Mouse (Mus musculus): ENCODE results near the gene Gm960.
A peak's percentile ranks its signal among the peaks of the same experiment; 100 is the strongest.

The Gm960 gene

DNA sequence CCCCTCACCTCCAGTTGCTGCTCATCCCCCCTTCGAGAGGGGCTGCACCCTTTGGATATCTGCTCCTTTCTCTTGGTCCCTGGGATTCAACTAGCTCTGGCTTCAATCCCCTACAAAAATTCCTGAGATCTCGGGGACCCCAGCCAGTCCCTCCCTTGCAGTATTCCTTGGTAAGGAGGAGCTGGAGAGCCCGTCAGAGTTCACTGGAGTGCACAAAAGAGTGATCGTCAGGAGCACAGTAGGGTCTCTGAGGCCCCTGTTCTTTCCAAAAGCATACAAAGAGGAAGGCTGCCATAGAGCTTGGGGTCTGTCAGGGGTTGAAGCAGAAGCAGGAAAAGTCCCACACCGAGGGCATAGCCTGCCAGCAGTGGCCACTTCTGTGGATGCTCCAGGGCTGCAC, 75.7 kb downstream of the Gm960 start:
- DNase-seq = no peak

DNA sequence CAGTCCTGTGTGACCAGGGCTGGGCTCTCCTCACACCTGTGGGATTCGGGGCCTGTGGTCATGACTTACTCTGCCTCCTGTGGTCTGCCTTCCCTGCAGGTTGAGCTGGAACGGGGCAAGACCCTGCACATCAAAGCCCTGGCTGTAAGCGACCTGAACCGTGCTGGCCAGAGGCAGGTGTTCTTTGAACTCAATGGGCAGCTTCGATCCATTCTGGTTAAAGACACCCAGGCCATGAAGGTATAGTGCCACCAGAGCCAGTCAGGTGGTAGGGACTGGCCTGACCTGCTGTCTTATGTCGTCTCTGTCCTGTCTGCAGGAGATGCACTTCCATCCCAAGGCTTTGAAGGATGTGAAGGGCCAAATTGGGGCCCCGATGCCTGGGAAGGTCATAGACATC, 77.7 kb downstream of the Gm960 start:
- DNase-seq = no peak

DNA sequence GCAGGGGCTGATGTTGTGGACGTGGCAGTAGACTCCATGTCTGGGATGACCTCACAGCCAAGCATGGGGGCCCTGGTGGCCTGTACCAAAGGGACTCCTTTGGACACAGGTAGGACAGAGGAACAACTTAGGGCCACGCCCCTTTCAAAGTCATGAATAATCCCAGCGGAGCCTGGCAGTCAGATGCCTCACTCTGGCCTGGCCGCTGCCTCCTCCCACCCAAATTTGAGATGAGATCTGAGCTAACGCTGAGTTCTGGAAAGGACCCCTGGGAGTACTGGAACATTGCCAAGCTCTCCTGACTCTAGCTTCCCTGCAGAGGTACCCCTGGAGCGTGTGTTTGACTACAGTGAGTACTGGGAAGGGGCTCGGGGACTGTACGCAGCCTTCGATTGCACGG, 79.0 kb downstream of the Gm960 start:
- DNase-seq = no peak

DNA sequence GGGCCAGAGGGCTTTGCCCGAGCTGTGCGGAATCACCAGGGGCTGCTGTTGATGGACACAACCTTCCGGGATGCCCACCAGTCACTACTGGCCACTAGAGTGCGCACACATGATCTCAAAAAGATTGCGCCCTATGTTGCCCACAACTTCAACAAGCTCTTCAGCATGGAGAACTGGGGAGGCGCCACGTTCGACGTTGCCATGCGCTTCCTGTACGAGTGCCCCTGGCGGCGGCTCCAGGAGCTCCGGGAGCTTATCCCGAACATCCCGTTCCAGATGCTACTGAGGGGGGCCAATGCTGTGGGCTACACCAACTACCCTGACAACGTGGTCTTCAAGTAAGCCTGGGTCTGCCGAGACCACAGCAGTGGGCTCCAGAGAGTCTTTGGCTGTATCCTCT, 80.3 kb downstream of the Gm960 start:
- DNase-seq = no peak

DNA sequence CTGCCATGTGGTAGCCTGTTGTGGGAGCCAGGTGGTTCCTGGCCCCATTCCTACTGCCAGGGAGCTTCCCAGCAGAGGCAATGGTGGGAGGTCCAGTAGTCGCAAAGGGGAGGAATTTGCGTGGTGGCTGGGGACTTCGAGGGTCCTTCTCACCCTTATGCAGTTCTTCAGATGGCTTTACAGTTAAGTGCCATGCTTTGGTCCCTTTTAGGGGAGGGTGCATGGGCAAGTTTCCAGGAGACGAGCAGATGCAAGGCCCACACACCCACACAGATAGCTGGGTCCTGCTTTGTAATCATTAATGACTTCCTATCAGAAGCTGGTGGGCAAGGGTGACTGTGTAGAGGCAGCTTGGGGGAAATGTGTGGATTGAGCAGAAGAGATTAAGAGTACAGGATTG, 81.9 kb downstream of the Gm960 start:
- no peak for DNase-seq

DNA sequence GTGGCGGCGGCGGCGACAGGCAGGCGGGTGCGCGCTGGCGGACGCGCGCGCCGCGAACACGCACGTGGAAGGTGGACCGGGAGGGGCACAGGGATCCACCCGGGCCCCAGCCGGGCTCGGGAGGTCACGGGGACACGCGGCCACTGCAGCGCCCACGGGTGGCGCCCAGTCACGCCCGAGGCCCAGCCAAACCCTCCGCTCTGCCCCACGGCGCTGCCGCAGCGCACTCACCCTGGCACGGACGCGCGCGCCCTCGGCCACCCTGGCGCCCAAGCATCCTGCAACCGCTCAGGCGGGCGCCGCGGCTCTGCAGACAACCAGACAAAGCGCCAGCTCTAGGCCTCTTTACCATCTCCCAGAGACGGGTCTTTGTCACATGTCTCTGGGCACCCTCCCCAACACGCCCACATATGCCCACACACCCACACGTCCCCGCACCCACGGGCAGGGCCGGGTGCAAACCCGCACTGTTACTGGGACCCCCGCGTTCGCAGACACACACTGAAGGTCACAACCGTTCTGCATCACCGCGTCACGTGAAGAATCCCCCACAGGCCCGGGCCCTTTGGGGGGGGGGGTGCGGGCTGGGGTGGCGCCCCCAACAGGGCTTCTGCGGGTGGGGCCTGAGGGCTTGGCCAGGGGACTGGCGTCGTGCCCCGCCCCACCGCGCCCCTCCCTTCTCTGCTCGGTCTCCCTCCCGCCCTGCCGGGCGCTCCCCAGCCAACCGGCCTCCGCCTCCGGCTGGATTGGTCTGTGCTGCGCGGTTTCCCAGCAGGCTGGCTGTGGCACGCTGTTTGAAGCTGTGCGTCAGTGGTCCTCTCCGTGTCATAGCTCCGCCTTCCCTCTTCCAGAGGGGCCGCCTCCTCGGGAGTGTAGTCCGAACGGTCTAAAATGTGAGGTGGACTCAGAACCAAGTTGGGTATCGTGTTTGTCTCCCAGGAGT, 83.0 kb downstream of the Gm960 start, which contains the start of gene Lrfn4:
TSS of gene Lrfn4 (minus strand) at position 517 of the 943 bp plus-strand sequence.
- peak; percentile 80 to 85 for DNase-seq

DNA sequence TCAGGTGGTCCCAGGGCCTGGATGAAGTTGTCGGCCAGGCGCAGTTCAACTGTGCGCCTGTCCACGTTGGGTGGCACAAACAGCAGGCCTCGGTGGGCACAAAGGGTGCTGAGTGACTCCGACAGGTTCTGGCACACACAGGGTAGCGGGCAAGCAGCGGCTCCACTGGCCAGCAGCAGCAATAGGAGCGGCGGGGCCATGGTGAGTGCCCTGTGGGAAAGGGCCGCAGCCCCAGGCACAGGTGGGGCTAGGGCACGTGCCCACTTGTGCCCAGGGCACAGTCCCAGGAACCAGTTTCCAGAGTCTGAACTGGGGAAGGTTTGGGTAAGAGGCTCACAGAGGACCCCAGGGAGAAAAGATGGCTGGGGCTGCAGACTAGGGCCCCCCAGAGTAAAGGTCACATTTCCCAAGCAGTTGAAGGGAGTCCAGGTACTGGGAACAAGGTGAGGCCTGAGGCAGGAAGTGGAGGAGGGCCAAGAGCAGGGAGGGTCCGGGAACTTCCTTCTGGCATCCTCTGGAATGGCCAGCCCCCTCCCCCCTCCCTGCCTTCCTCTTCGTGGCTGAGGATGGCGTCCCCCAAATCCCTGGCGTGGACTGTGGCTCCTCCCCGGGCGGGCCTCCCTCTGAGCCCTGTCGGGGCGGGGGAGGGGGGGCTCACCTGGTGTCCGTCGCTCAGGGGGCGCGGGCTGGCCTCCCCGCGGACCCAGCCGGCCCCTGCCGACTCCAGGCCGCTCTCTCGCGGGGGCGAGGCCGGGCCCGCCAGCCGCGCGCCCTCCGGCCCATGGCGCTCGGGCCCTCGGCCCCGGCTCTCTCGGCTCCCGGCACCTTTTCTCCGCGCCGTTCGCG, 83.9 kb downstream of the Gm960 start:
- peak; percentile 37 for DNase-seq

DNA sequence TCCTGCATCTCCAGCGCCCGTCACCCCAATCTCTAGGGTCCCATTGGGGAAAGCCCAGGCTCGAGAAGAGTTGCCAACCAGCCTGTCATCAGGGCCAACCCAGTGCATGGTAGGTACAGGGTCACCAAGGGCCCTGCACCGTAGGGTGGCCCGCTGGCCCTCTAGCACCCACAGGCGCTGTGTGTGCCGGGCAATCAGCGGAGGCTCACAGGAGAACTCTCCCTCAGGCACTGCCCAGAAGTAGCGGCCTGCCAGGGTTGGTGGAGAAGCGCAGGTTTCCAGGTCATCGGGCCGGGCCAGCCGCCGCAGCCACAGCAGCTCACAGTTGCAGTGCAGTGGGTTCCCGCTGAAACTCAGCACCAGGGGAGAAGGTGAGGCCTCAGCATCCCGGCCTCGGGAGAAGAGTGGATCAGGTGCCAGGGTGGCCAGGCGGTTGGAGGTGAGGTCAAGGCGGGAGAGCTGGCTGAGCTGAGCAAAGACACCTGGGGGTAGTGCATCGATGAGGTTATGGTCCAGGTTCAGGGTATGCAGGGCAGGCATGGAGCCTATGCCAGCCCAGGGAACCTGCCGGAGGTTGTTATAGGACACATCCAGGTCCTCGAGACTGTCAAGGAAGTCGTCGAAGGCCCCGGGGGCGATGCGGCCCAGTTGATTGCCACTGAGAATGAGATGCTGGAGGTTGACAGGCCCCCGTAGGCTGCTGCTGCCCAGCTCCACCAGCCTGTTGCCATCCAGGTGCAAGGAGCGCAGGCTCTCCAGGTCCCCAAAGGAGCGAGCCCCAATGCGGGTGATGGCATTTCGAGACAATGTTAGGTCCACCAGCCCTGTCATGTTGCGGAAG, 84.8 kb downstream of the Gm960 start:
- peak in 1 of 2 experiments; percentile 20 for DNase-seq

DNA sequence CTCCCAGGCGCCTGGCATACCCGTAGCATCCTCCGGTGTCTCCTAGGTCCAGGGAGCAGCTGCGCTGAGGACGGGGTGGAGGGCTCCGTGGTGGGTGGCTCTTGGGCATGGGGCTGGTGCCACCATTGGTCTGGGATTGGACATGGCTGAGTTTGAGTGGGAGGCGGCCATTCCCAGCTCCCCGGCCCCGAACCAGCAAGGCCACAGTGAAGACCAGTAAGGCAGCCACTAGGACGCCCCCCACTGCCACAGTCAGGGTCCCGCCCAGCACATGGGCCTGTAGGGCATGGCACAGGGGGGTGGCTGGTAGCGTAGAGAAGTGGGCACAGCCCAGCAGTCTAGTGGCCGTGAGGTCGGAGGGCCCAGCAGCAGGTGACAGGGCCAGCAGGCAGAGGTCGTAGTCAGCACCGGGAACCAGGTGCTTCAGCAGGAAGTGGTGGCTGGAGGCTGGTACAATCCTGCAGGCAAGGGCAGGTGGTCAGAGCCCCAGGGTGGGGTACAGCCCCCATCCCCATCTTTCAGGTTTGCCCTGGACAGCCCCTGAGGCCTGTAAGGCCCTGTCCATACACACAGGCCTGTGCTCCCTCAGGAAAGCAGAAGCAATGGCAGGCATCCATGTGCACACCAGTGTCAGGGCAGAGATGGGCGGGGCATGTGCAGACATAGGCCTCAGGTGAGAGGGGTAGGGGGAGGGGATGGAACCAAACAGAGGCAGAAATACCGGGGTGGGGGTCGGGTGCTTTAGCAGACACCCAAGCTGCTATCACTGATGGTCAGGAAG, 86.1 kb downstream of the Gm960 start:
- no peak for DNase-seq

DNA sequence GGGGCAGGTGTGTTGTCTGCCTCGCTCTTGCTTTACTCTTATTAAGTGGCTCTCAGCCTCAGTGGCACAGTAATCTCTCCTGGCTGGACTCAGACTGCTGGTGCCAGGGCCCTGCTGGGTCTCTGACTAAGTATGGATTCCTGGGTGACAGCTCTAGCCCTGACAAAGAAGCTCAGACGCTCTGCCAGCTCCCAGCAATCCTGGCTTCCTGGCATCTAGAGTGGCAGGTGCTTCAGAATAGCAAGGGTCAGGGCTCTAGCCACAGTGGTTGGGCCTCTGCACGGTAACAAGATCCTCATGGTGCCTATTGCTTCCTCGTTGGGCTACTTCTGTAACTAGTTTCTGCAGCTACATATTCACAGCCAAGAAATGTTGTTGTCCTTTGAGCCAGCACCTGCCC, 88.4 kb downstream of the Gm960 start:
- no peak for DNase-seq

DNA sequence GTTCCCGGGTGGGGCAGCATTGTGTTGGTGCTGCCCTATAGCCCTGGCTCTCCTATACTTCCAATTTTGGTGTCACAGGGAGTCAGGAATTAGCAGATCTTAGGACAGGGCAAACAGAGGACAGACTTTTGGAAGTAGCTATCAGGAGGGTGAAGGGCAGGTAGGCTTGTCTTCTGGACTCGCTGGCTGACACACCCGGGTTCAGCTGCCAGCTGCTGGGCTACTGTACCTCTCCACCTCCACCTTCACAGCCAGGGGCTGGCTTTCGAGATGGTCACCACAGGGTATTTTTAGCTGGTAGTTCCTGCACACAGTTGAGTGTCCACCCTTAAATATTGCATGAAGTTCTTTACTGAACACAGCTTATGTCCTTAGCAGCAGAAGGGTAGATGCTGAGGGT, 90.0 kb downstream of the Gm960 start:
- DNase-seq = no peak

DNA sequence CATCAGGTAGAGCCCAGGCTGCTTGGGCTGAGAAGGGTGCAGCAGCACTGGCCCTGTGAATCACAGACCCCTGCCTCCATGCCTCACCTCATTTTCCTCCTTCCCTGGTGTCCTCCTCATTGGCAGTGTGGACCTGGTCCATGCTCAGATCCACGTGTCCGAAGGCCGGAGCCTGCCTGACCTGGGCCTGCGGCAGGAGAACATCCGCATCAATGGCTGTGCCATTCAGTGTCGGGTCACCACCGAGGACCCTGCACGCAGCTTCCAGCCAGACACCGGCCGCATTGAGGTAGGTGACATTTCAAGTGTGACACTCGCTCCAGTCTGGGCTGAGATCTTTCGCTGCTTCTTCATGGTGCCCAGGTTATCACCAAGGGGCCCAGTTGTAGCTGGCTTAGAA, 91.1 kb downstream of the Gm960 start:
- no peak for DNase-seq

DNA sequence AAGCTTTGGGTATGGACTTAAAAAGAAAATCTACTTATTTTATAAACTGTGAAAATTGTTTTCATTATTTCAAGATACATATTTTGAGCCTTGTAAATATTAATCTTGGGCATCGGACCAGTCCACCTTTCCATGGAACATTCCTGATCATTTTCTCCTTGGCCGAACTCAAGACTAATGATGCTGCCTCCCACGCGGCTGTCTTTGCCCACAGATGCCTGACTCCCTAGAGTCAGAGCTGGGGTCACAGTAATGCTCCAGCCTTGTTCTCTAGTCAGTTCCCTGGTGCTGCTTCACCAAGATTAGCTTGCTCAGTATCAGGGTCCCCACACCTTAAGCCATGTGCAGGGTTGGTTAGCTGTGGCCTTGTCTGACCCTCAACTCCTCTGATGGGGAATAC, 92.8 kb downstream of the Gm960 start:
- no peak for DNase-seq

DNA sequence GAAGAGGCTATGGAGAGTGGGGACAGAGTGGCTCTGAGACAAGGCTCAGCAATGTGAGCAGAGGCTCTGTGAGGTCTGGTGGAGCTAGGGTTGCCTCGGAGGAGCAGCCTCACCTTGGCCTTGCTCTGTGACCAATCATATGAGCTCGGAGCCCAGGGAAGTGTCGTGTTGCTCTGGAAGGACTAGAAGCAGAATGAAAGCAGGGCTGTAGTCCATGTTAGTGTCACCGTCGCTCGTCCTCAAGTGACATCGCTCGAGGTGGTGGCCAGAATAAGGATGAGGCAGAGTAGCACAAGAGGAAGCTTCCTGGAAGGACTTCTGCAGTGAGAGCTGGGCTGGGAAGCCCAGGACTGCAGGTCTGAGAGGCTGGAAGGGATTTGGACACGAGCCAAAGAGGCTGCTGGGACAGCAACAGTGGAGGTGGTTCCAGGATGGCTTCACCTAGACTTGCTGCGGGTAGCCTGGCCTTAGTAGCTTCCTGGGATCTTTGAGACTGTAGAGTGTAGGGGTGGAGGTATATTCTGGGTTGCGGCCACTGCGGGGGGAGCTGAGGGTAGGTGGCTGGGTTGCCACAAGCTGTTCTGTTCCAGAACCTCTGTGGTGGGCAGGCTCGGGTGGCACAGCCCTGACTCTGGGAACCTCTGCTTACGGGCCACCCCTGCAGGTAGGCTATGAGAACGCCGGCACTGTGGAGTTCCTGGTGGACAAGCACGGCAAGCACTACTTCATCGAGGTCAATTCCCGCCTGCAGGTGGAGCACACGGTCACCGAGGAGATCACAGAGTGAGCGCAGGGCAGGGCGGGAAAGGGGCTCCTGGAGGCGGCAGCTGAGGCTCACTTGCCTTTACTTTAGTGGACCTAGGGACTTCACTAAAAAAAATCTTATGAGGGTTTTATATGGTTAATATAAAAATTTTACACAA, 94.4 kb downstream of the Gm960 start:
- peak; percentile 63 to 66 for DNase-seq

DNA sequence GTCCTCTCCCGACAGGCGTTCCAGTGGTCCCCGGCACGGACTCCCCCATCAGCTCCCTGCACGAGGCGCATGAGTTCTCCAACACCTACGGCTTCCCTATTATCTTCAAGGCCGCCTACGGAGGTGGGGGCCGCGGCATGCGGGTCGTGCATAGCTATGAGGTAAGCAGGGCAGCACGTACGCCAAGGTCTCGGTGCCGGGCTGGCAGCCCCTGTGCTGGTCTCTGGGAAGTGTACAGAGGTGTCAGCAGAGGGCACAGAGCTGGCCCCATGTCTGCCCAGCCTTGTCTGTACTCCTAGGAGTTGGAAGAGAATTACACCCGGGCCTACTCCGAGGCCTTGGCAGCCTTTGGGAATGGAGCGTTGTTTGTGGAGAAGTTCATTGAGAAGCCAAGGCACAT, 96.0 kb downstream of the Gm960 start:
- DNase-seq = no peak

DNA sequence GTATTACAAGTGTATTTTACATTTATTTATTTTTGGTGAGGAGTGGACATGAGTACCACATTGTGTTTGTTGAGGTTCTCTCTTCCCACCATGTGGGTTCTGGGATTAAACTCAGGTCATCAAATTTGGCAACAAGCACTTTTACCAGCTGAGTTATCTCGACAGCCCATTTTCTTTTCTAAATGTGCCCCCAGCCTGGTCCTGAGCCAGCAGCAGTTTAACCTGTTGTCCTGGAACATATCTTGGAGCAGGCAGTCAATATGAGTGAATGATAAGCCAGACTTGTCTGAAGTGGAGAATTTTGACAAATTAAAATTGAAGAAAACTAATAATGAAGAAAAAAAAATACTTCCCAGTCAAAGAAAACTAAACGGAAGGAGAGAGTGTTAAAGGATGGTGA, 102.4 kb downstream of the Gm960 start:
- DNase-seq = no peak

DNA sequence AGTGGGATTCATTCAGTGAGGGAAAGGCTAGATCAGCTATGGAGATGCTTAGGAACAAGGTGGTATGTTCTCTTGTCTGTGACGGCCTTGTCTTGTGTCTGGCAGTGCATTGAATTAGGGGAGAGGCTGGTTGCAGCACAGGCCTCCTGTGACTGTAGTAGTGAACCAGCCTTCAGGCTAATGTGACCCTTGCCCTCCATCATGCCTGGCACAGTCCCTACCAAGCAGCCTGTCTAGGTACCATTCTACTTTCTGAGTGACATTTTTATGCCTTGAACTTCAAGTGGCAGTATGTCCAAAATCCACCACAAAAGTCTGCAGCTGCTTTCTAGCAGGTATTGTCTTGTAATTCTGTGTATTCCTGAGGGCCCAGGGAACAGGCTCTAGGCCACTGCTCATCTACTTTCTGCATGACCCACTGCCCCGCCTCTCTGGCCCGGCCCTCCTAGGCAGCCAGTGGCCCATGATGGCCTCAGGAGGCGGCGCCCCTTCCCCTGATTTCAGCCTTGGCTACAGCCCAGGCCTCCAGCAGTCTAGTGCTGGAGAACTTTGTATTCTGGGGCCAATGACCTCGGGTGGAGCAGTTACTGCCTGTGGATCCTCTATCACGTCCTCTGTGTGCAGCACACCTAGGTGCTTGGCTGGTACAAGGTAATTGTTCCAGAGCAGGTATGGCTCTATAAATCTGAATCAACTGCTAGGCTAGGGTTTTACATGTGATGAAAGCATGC, 104.5 kb downstream of the Gm960 start:
- DNase-seq = no peak

DNA sequence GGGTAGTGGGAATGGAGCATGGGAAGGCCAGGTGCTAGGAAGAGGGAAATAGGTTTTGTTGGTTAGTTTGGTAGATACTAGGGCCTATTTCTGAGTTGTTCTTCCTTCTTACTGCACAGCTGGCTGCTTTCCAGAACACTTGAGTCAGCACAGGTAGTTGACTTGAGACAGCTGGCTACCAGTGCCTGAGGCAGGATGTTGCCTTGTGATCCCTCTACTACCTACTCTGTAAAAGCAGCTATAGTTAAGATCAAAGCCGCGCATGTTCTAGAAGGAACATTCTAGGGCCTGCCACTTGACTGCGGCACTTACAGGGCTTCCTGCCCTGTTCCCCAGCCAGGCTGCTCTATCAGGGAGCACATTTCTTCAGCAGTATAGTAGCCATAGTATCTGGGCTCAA, 108.4 kb downstream of the Gm960 start:
- no peak for DNase-seq

DNA sequence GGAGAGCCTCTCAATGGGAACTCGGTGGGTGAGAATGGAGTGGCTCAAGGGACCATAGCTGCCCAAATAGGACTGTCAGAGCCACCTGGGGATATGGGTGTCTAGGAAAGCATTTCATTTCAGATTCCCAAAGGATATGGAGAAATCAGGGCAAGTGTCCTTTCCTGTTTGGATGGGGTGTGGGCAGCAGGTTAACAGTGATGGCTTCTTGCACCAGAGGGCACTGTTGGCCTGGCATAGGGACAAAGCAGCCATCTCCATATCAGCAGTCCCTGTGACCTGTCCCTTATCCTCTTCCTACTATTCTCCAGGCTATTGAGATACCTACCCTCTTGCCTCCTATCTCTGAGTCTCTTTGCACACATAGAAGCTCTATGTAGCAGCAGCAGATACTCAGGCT, 109.4 kb downstream of the Gm960 start:
- peak; percentile 28 to 40 for DNase-seq

DNA sequence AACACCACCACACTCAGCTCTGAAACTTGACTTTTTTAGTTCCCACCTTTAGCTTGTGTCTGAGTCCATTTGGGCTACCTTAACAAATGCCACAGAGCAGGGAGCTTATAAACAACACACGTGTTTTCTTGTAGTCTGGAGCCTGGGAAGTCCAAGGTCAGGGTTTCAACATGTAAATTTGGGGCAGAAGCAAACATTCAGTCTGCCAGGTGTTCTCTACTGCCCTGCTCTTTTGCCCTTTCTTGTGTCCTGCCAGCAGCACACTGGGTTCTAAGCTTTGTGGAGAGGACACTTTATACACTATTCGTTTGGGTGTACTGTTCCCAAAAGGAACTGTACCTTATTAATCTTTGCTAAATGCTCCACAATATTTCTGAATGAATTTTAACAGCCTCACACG, 110.0 kb downstream of the Gm960 start:
- DNase-seq = no peak

Data from cerebellum, postnatal 36 days (tissue).